Mouse (Mus musculus) hindlimb bud, embryonic 11.5 days (tissue): ENCODE data around the gene Atmin.

Source experiments
- DNase-seq: peaks from one replicate; pipeline ENCODE4 v3.0.0-alpha.2; 2012; ENCODE audit warnings: low read depth, low spot score; ENCODE audit errors: extremely low spot score

Atmin gene

GRCm38 (mm10) chr8:116943161-116943554, at the start of gene Atmin:
Gene Atmin (plus strand): TSS chr8:116943393.
- peak; percentile 49 for DNase-seq

GRCm38 (mm10) chr8:116893938-116894337, 49.3 kb upstream of the Atmin start:
- no peak for DNase-seq

- DNase-seq = no peak
Observed at GRCm38 (mm10) chr8:116895521-116895920, 47.7 kb upstream of the Atmin start.

- no peak for DNase-seq
Observed at GRCm38 (mm10) chr8:116904736-116905135, 38.5 kb upstream of the Atmin start.

DNA sequence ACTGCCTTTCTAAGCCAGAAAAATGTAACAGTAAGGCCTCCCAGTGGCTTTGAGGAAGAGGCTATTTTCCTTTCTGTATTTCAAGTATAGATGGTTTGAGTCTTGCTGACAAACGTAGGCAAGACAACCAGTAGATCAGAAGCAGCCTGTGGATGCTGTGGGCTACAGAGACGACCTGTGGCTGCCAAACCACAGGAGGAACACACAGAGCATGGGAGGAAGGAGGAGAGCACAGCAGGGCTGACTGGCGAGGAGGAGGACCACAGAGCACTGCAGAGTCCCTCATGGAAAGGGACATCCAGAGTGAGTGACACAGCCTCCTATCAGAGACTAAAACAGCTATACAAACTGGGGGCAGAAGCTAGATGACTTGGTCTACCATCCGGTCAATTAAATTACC, 37.9 kb upstream of the Atmin start:
- DNase-seq = no peak

- no peak for DNase-seq
Observed at GRCm38 (mm10) chr8:116905836-116906235, 37.4 kb upstream of the Atmin start.

DNA sequence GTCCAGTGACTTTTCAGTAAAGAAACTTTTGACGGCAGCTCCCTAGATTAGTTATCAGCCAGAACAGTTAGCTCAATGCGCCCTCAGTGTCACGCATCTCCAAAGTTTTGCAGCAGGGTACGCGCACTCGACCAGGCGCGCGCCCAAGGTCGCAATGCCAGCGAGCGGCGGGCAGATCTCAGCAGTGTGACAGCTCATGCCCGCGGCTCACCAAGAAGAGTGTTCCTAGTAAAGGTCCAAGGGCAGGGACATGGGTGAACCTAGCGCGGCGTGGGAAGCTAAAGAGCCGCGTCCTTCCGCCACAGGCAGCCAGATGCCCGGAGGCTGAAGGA, 22.2 kb upstream of the Atmin start:
- DNase-seq = no peak

DNA sequence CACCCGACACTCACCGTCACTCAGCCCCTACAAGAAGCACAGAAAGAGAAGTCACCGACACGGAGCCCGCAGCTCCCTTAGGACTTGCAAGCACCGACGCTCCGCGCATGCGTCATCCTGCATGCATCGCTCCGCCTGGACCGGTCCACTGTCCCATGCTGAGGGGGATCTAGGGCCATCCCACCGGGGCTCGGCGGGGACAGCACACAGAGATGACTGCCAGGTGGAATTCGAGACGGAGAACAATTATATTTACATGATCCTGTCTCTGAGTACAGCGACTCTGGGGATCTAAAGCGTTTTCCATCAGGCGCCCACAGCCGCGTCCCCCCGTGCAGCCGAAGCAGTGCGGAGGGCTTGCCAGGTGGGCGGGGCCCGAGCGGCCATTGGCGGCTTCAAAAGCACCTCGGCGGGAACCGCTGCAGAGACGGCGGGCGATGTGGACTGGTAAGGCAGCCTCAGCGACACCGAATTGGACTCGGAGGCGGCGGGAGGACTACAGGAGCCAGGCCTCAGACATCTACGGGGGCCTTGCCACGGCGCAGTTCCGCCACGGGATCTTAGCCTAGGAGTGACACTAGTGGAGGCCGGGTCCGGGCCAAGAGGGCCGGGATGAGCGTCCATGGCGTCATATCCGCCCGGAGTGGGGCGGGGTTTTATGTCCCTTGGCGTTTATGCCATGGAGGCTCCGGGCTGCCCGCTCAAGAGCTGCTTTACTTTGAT, 21.7 kb upstream of the Atmin start, which contains the start of the genes Cmc2 and Cenpn:
Gene Cmc2 (minus strand): TSS at position 119 of the 723 bp plus-strand sequence.
Gene Cenpn (plus strand): TSS at position 394 of the 723 bp plus-strand sequence.
- peak; percentile 95 for DNase-seq

DNA sequence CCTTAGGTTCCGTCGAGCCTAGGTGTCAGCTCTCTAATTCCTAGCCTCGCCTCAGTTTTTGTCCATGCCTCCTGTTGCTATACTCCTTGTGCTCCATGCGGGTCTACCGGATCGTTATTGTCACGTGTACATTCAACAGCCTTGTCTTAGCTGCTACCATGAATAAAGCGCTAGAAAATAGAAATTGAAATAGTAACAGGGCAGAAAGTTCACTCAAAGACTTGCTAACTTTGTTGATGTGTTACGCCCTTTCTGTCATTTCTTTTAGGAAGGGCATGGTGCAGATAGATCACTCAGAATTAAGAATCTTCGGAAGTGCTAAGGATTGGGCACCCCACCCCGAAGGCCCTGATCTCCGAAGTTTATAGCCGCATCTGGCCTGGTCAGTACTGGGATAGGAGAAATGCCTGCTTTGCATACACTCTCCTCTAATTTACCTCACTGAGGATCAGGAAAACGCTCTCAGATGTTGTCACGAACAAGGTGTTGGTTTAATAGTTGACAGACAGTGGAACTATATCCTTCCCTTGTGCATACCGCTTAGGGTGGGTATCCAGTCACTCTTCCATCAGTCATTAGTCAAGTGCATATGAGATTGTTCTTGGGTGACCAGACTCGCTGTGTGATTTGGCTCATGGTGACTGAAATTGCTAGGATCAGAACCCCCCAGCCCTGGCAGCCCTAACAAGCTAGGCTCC, 21.0 kb upstream of the Atmin start:
- no peak for DNase-seq

GRCm38 (mm10) chr8:116923526-116923925, 19.7 kb upstream of the Atmin start:
- no peak for DNase-seq

GRCm38 (mm10) chr8:116927880-116928279, 15.3 kb upstream of the Atmin start:
- DNase-seq = no peak

DNA sequence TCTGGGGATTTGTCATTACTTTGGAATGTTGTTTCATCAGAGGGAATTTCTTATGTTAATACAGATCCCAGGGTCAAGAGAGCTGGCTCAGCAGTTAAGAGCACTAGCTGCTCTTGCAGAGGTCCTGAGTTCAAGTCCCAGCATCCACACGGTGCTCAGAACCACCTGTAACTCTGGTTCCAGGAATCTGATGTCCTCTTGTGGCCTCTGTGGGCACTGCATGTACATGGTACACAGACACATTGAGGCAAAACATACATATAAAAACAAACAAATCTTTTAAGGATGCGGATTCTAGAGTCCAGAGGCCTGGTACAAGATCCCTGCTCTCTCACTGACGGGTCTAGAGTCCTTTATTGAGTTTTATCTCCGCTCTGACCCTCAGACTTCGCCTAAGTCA, 14.6 kb upstream of the Atmin start:
- DNase-seq = no peak

DNA sequence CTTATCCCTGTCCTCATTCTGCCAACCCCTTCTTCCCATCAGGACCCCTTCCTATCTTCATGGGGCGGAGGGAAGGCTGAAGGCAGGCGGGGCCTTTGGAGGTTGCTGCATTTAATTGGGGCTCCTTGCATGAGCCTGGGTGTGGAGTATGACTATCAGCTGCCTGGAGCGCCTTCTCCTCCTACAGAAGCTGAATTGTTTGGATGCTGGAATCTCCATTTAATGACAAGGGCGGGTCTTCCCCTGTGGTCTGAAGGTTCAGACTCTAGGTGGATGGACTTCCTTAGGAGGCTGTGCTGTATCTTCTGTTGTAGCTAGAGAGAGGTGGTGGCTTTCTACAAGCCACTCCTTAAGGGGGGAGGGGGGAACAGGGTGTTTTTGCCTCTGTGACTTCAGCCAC, 8.2 kb upstream of the Atmin start:
- no peak for DNase-seq

- no peak for DNase-seq
Observed at GRCm38 (mm10) chr8:116935506-116935905, 7.7 kb upstream of the Atmin start.

GRCm38 (mm10) chr8:116942284-116943058, 722 bp upstream of the Atmin start:
- no peak for DNase-seq

- DNase-seq = no peak
Observed at GRCm38 (mm10) chr8:116943555-116944384, 577 bp downstream of the Atmin start.

DNA sequence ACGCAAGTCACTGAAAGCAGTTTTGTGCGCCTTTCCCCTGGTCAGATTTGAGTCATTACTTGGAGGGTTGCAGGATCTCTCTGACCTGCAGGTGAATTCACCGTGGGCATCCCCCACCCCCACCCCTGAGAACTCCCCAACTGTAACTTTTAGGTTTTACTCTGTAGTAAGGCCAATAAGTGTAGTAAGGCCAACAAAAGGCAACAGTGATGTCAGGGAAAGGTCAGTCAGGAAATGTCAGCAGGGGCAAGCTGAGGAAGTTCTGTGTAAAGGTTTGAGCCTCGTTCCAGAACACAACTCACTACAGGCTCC, 1.1 kb downstream of the Atmin start:
- DNase-seq = no peak

GRCm38 (mm10) chr8:116945169-116945910, 2.1 kb downstream of the Atmin start:
- no peak for DNase-seq

DNA sequence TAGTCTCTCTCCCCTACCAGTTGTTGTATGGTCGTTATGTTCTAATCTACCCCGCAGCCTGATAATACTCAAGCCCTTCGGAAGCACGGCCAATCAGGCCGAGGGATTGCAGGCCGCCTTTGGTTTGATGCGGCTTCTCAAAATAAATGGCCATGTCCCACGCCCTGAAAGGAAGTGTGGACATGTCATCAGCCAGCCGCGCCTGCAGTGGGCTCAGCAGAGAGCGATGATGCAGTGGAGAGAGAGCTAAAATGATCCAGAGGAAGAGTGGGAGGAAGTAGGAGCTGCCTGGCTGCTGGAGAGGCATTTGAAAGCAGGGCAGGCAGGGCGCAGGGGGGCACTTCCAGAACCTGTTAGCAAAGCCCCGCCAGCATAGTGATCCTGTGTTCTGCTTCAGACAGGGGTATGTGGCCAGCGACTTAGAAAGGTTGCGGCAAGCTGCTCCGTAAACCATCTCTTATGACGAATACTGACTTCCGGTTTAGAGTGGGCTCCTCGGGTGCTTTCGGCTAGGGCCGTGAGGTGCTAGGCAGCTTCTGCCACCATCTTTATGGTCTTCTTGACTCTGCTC, 3.2 kb downstream of the Atmin start:
- no peak for DNase-seq

- DNase-seq = no peak
Observed at GRCm38 (mm10) chr8:116946851-116947250, 3.7 kb downstream of the Atmin start.
